Mouse (Mus musculus) WW6 (cell line): ENCODE results near the gene Tubgcp4.

Source experiments
- DNase-seq: peaks from one replicate; pipeline ENCODE4 v3.0.0-alpha.2; 2013; ENCODE audit warnings: low read depth, low spot score

Tubgcp4 gene

DNA sequence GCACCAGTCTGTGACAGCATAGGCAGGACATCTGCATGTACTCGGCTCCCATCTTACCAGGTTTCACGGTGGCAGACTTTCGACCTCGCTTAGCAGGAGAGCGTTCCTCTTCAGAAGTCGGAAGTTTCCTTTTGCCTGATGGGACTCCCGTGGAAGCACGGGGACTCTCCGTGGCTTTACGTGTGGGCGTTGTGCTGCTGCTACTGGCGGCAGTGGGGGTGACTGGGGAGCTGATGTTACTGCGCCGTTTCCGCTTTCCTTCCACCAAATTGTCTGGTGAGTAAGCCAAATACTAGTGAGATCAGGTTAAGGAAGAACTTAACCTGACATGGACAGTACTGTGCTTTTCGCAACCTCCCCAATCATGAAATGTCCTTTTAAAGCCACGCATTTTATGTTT lies 33.8 kb downstream of the Tubgcp4 start:
- no peak for DNase-seq

DNA sequence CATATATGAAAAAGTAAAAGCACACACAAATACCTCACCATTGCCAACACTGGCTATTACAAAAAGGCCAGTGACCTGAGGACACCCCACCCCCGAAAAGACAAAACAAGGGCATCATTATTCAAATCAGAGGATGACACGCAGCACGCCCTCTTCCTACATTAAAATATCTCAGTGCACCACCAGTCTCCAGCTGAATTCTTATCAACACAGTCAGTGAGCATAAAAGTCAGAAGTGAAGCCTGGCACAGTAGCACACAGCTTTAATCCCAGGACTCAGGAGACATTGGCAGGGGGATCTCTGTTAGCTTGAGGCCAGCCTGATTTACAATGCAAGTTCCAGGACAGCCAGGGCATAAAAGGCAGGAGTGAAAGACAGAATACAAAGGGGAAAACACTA lies 36.1 kb downstream of the Tubgcp4 start:
- no peak for DNase-seq

DNA sequence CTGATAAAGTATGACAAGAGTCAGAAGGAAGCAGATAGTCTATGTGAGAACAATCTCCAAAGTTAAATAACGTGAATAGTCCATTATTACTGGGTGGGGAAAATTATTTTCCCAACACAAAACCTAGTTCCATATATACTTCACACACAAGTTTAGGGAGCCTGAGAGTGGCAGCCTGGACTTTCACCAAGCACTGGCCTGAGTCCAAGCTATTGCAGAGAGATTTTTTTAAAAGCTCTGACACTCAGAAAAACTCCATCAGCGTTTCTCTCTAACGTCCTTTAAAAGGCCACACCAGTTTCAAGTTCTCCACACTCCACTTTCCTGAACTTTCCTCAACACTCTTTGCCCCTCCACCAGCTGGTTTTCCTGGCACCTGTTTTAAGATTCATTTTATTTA lies 44.0 kb downstream of the Tubgcp4 start:
- no peak for DNase-seq

DNA sequence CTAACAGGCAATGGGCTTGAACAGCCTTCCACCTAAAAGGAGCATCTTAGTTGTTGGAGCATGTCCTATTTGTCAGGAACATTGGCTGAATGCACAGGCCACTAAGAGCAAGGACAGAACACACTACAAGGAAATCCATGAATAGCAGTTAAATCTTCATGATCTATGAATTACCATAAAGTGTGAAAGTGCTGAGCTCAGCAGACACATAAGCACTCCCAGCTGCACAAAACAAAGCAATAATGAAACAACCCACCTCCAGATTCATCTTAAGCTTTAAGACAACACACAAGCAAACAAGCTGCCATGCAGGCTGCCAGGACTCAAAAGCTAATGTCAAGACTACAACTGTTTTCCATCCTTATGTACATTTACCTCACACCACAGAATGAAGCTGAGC lies 48.7 kb downstream of the Tubgcp4 start:
- no peak for DNase-seq

GRCm38 (mm10) chr2:121219994-121220393 lies 49.5 kb downstream of the Tubgcp4 start:
- no peak for DNase-seq

DNA sequence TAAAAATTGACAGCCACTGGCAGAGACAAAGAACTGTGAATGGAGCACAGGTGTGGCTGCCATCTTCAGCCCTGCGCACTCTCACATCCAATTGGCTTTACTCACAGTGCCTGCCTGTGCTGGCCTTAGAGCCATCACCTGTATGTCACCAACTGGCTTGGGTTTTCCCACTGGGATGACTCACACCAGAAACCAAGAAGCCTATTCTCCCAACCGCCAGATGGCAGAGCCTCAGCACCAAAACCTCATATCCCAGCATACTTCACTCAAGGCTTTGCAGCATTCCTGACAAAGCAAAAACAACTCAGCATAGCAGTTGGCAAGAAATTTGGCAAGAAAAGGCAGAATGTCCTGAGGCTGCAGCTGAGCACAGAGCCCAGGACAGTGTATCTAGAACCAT lies 52.6 kb downstream of the Tubgcp4 start:
- no peak for DNase-seq

GRCm38 (mm10) chr2:121228135-121228534 lies 57.7 kb downstream of the Tubgcp4 start:
- no peak for DNase-seq

DNA sequence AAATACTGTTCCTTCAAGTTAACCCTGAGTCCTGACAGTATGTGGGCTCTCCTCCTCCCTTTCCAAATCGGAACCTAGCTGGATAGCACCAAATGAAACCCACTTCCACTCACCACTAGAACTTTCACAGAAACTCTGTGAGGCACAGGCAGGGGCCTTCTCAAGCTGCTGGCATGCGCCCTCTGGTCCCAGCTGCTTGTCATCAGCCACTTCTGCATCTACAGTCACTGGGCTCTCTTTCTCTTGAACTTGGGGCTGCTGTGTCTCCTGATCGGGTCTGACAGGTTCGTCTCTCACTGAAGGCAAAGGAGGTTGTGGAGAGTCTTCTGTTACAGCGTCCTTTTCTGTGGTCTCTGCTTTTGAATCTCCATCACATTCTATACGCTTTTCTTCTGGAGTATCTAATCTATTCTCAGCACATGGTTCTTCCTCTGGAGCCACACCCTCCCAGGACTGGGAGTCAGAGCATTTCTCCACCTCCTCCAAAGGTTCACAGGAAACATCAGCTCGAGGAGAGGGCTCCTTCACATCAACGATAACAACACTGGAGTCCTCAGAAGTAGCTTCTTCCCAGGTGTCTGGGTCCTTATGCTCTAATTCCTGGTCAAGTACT lies 65.1 kb downstream of the Tubgcp4 start:
- DNase-seq: no peak

DNA sequence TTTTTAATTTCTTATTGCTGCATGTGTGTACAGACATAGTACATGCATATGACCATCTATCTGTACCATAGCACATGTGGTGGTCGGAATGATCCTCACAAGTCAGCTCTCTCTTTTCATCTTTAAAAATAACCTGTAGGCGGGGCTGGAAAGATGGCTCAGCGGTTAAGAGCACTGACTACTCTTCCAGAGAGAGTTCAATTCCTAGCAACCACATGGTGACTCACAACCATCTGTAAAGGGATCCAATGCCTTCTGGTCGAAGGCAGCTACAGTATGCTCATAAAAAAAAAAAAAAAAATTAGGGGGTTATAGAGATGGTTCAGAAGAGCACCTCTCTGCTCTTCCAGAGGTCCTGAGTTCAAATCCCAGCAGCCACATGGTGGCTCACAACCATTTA lies 69.0 kb downstream of the Tubgcp4 start:
- no peak for DNase-seq

DNA sequence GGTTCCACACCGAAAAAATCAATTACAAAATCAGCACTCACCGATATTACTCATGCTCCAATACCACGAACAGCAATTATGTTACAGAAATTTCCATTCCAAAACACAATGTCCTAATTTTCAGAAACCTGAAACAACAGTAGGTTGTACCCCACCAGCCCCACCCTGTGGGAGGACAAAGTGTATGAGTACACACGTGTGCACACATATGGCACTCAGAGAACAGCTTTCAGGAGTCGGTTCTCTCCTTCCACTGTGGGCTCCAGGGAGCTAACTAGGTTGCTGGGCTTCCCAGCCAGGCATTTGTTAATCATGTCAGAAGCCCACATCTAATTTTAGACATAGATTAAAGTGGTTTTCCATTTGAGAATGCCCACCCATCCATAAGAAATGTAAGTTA lies 73.6 kb downstream of the Tubgcp4 start:
- DNase-seq: no peak
